Mouse (Mus musculus) heart, embryonic 12.5 days (tissue): ENCODE measurements at regions not wholly inside any gene's neighbourhood (a gene's known extent, or its start where the extent isn't known, plus 50 kb on each side); places are given as distances from the start of the nearest gene placed in this dataset.

ENCODE experiments used
- ATAC-seq: fragments of 200-750 bp; cut with Nextera tagmentation; 2 replicates; pipeline ENCODE4 v1.8.0; 2017; ENCODE audit warnings: moderate TSS enrichment, moderate library complexity; ENCODE audit not compliant: insufficient number of reproducible peaks, low FRiP score
- H3K27ac ChIP-seq: fragments of 300-500 bp; sonication (generic); 2 replicates; pipeline ENCODE4 v1.5.1; 2016; ENCODE audit warnings: mild to moderate bottlenecking, moderate library complexity; ENCODE audit not compliant: poor library complexity, severe bottlenecking
- H3K27me3 ChIP-seq: fragments of 300-500 bp; sonication (generic); replicated peaks from 2 replicates; pipeline ENCODE4 v1.6.1; 2016; ENCODE audit warnings: mild to moderate bottlenecking, moderate library complexity
- H3K36me3 ChIP-seq: fragments of 300-500 bp; sonication (generic); 2 replicates; pipeline ENCODE4 v1.6.1; 2016; ENCODE audit warnings: mild to moderate bottlenecking, moderate library complexity
- H3K4me1 ChIP-seq: fragments of 300-500 bp; sonication (generic); replicated peaks from 2 replicates; pipeline ENCODE4 v1.6.1; 2016; ENCODE audit warnings: mild to moderate bottlenecking
- H3K4me2 ChIP-seq: fragments of 300-500 bp; sonication (generic); 2 replicates; pipeline ENCODE4 v1.6.1; 2016; ENCODE audit warnings: mild to moderate bottlenecking, moderate library complexity
- H3K4me3 ChIP-seq: fragments of 300-500 bp; sonication (generic); 2 replicates; pipeline ENCODE4 v1.5.1; 2016; ENCODE audit warnings: mild to moderate bottlenecking
- H3K9ac ChIP-seq: fragments of 300-500 bp; sonication (generic); 2 replicates; pipeline ENCODE4 v1.6.1; 2016; ENCODE audit warnings: mild to moderate bottlenecking, moderate library complexity
- H3K9me3 ChIP-seq: fragments of 300-500 bp; sonication (generic); replicated peaks from 2 replicates; pipeline ENCODE4 v1.6.1; 2016; ENCODE audit warnings: mild to moderate bottlenecking, moderate library complexity
- whole genome bisulfite sequencing: fragments of 180-500 bp; shearing (Covaris S2); methylation state at CpG from one replicate; pipeline ENCODE4 v1.1.7; 2016; 5-methylcytosine and 5-hydroxymethylcytosine counted together

DNA sequence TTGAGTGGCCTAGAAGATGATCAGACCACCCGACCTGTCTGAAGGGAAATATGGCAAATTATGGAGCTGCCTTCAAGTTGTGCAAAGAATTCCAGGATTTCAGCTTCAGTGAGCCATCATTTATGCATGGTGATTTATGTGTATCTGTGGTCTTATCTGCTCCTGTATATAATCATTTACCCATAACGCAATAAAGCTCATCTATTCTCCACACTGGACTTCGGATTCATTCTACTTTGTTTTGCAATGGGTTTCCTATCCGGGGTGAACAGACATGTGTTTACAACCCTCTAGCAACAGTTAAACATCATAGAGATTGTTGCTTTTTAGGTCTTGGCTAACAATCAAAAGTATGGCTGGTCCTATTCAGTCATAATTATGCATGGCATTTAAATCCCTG is 145.1 kb downstream of the Pcdh10 start:
- Histone ChIP-seq H3K9me3 (no peaks in the 10 kb centered on the region), H3K4me2 (no peak overlapping the region), H3K36me3 (no peaks in the 10 kb centered on the region), H3K27me3 (no peaks in the 10 kb centered on the region), H3K27ac (no peak overlapping the region), H3K4me3 (no peak overlapping the region), H3K9ac (no peak overlapping the region), H3K4me1 (no peaks in the 10 kb centered on the region)
- 81% methylated on average over 4 of the region's 4 CpGs for WGBS
- no peak for ATAC-seq

DNA sequence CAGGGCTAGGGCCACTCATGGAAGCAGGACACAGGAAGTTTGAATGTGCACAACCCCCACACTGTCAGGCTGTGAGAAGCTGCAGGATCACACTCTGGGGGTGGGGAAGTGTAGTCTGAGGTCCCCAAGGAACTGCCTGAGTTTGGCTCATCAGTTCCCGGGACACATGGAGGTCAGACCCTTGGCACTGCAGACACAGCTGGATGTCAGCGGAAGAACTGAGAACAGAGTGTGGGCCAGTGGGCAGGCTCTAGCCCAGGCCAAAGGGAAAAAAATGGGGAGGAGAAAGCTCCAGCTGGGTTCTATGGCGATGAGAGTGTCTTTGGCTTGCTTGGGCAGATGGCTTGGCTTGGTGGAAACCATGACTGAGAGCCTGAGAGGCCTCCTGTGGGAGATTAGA is 168.9 kb downstream of the Pcdh10 start:
- 78% methylated on average over 3 of the region's 3 CpGs for WGBS
- Histone ChIP-seq H3K27ac (no peak overlapping the region), H3K4me3 (no peak overlapping the region), H3K4me1 (no peaks in the 10 kb centered on the region), H3K27me3 (no peaks in the 10 kb centered on the region), H3K4me2 (no peak overlapping the region), H3K9ac (no peak overlapping the region), H3K9me3 (no peaks in the 10 kb centered on the region), H3K36me3 (no peaks in the 10 kb centered on the region)
- ATAC-seq: no peak

DNA sequence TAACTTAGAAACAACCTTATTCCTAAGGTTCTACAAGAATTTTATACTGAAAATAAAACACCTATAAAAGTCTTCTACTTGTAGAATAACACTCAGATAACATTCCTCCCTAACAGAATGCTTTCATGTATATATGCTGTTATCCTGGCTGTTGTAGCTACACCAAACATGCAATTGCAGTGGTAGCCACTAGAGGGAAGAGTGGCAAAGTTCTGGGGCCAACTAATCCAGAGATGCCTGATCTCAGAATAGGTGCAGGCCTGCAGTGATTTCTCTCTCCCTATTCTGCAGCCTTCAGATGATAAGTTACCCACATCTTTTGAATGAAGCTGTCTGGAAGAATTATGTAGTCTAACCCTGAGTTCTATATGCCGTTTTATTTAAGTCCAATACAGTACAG is 177.5 kb downstream of the Pcdh10 start:
- H3K4me1 ChIP-seq: no peaks in the 10 kb centered on the region
- H3K4me2 ChIP-seq: no peak overlapping the region
- H3K9ac ChIP-seq: no peak overlapping the region
- H3K9me3 ChIP-seq: no peaks in the 10 kb centered on the region
- no peaks in the 10 kb centered on the region for H3K27me3 ChIP-seq
- no peak overlapping the region for H3K27ac ChIP-seq
- H3K4me3 ChIP-seq: no peak overlapping the region
- no peak for ATAC-seq
- H3K36me3 ChIP-seq: no peaks in the 10 kb centered on the region
- WGBS: 37% methylated on average over 1 of the region's 1 CpGs

DNA sequence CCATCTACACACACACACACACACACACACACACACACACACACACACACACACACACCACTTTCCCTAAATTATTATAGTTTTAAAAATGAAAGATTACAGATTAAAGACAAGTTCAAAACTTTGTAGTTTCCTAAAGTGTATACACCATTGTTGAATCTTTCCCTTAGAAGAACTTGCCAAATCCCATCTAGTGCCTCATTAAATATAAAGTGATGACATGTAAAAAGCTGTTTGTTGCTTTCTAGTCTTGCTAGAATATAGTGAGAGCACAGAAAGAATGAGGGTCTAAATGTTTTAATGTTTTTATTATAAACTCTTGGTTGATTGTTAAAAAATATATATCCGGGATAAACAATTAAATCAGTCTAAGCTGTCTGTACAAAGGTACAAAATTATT is 194.8 kb downstream of the Pcdh10 start:
- H3K27ac ChIP-seq: no peak overlapping the region
- no peaks in the 10 kb centered on the region for H3K9me3 ChIP-seq
- H3K9ac ChIP-seq: no peak overlapping the region
- no peaks in the 10 kb centered on the region for H3K36me3 ChIP-seq
- H3K4me1 ChIP-seq: no peaks in the 10 kb centered on the region
- WGBS: 79% methylated on average over 1 of the region's 1 CpGs
- no peak for ATAC-seq
- H3K4me3 ChIP-seq: no peak overlapping the region
- H3K27me3 ChIP-seq: no peaks in the 10 kb centered on the region
- H3K4me2 ChIP-seq: no peak overlapping the region

DNA sequence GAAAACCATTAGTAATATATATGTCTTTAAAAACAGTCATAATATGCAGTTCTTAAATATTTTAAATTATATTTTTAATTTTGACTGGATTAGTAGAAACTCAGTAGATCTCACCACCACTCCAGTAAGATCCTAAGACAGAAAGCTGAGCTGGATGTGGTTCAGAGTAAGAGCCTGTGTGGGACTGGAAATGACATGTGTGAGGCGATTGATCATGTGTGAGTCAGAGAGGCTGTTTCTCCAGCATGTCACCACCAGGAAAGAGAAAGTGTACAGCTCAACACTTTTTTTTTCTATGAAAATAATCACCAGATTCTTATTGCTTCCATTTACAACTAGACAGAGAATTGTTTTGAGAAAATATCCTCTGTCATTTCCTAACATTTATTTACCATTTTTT is 198.8 kb downstream of the Pcdh10 start:
- 73% methylated on average over 1 of the region's 1 CpGs for WGBS
- no peak overlapping the region for H3K4me2 ChIP-seq
- ATAC-seq: no peak
- H3K27me3 ChIP-seq: no peaks in the 10 kb centered on the region
- no peaks in the 10 kb centered on the region for H3K4me1 ChIP-seq
- no peak overlapping the region for H3K27ac ChIP-seq
- H3K36me3 ChIP-seq: no peaks in the 10 kb centered on the region
- no peak overlapping the region for H3K9ac ChIP-seq
- H3K9me3 ChIP-seq: no peaks in the 10 kb centered on the region
- no peak overlapping the region for H3K4me3 ChIP-seq

DNA sequence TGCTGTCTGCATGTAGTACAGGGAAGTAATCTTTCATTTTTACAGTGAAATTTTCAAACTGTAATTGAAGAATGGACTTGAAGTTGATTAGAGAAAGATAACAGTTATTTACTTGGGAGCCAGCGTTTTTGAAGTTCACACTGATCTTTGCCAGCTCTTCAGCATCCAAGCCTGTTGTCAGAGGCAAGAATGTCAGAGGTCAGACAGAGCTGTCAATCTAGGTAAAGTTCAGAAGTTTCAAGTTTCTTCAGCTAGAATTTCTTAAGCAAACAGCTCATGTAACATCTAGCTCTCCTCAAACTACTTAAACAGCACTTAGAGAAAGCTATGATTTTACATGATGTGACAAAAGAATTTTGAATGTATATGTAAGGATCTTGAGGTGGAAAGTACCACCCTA is 215.4 kb downstream of the Pcdh10 start:
- H3K27me3 ChIP-seq: no peaks in the 10 kb centered on the region
- WGBS: 37% methylated on average over 1 of the region's 1 CpGs
- H3K9ac ChIP-seq: no peak overlapping the region
- H3K36me3 ChIP-seq: no peaks in the 10 kb centered on the region
- no peak overlapping the region for H3K4me2 ChIP-seq
- ATAC-seq: no peak
- H3K4me3 ChIP-seq: no peak overlapping the region
- no peak overlapping the region for H3K27ac ChIP-seq
- no peaks in the 10 kb centered on the region for H3K4me1 ChIP-seq
- no peaks in the 10 kb centered on the region for H3K9me3 ChIP-seq

DNA sequence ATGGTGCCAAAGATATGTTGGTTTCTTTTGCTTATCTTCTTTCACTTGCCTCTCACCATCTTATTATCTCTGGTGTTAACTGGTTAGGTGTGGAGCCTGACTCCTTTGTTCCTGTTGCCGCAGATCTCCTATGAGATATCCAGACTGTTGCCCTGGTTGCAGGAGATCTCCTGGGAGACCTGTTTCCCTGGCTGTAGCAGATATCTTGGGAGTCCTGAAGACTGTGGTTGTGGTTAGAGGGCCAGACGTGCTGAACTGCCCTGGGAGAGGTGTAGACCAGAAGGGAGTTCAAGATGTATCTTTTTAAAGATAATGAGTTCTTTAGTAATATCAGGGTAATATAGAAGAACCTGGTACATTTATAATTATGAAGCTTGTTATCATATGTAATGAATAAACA is 224.1 kb downstream of the Pcdh10 start:
- Histone ChIP-seq H3K36me3 (no peaks in the 10 kb centered on the region), H3K27me3 (no peaks in the 10 kb centered on the region), H3K4me3 (no peak overlapping the region), H3K9me3 (no peaks in the 10 kb centered on the region), H3K4me2 (no peak overlapping the region), H3K9ac (no peak overlapping the region), H3K4me1 (no peaks in the 10 kb centered on the region), H3K27ac (no peak overlapping the region)
- 60% methylated on average over 2 of the region's 2 CpGs for WGBS
- no peak for ATAC-seq

DNA sequence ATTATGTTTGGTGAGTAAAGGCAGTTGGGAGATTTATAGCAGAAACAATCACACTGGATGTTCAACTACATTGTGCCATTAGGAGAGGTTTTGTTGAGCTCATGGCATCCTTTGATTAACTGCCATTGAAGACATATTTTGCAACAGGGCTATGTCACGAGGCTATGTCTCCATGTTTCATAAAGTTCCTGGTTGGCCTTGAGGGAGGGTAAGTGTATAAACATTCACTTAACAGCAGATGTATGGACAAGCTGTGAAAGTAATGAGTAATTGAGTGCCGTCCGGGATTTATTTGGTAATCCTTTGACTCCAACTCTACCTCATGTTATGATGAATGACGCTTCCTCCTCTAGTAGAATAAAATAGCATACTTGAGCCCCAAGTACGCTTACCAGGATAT is 225.0 kb downstream of the Pcdh10 start:
- Histone ChIP-seq H3K9ac (no peak overlapping the region), H3K4me1 (no peaks in the 10 kb centered on the region), H3K4me2 (no peak overlapping the region), H3K27ac (no peak overlapping the region), H3K4me3 (no peak overlapping the region), H3K27me3 (no peaks in the 10 kb centered on the region), H3K36me3 (no peaks in the 10 kb centered on the region), H3K9me3 (no peaks in the 10 kb centered on the region)
- WGBS: 80% methylated on average over 5 of the region's 5 CpGs
- no peak for ATAC-seq

DNA sequence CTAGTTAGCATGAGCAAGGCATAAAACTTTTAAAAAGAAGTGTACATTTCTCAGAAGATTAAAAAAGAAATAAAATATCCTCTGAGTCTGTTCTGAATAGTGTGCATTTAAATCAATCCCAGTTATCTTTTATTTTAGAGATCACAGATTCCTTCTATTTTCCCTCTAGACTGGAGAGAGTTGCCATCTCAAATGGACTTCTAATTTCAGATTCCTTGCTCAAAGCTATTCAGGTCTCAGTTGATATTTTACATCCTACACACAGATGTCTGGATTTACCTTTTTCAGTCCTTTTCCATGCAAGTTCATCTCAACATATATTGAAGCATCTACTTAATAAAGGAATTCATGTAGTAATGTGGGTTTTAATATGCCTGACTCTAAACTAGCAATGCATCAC is 242.5 kb downstream of the Pcdh10 start:
- Histone ChIP-seq H3K4me1 (no peaks in the 10 kb centered on the region), H3K4me3 (no peak overlapping the region), H3K36me3 (no peaks in the 10 kb centered on the region), H3K27ac (no peak overlapping the region), H3K27me3 (no peaks in the 10 kb centered on the region), H3K4me2 (no peak overlapping the region), H3K9me3 (no peaks in the 10 kb centered on the region), H3K9ac (no peak overlapping the region)
- no peak for ATAC-seq

DNA sequence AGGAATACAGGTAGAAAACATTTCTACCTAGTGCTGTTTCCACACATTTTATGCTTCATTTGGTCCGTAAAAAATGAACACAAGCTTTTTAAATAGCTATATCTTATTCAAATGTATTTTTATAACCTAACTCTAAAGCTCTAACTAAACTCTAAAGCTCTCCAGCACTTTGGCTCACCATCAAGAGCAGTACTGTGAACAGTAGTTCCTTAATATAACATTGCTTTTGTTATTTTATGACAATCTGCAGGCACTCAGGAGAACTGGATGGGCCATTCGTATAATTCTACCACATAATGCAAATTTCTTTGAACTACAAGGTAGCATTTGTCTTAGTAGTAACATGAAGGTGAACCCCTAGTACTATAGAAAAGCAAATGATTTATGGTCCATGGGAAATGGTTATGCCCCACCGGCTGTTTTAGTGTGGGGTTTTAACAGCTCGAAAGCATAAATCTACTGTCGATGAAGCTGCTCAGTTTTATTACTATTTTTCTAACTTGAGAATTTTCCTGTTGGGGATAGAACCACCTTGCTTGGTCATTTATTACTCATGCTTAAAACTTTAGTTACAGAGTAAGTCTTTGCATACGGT is 267.8 kb downstream of the Pcdh10 start:
- Histone ChIP-seq H3K4me2 (no peak overlapping the region), H3K36me3 (no peaks in the 10 kb centered on the region), H3K27ac (no peak overlapping the region), H3K4me3 (no peak overlapping the region), H3K4me1 (no peaks in the 10 kb centered on the region), H3K9ac (no peak overlapping the region), H3K27me3 (no peaks in the 10 kb centered on the region), H3K9me3 (no peaks in the 10 kb centered on the region)
- ATAC-seq: no peak
- 76% methylated on average over 6 of the region's 6 CpGs for WGBS

DNA sequence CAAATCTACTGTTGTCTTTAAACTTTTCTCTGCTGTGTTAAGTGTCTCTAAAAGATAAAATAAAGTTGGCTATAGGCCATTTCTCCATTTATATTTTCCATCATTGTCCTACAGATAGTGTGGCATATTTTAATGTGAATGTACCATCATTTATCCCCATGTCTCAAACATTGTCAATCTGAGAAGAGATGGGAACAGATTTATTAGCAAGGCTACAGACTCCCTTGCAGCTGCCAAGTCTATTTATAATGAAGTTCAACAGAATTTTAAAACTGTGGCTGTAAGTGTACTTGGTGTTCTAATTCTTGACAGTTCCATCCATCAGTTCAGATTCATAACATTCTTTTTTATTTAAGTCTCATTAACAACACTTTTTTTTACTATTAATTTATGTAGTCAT is 271.2 kb downstream of the Pcdh10 start:
- Histone ChIP-seq H3K9ac (no peak overlapping the region), H3K4me2 (no peak overlapping the region), H3K9me3 (no peaks in the 10 kb centered on the region), H3K4me3 (no peak overlapping the region), H3K27ac (no peak overlapping the region), H3K27me3 (no peaks in the 10 kb centered on the region), H3K4me1 (no peaks in the 10 kb centered on the region), H3K36me3 (no peaks in the 10 kb centered on the region)
- no peak for ATAC-seq

DNA sequence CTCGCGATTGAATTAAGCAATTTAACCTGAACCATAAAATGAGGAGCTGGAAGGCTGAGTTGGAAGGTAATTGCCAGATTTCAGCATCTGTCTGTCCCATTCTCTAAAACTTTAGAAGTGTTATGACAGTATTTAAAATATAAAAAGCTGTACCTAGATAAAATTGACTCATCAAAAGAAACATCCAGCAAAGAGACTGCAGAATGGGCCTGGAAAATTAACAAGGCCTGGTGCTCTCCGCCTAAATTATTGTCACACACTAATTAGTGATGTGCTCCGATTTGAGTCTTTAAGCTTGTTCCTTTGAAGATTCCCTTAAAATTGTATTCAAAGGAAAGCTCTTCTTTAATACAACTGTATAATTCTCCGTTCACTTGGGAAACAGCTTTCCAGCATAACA is 278.8 kb downstream of the Pcdh10 start:
- H3K9me3 ChIP-seq: no peaks in the 10 kb centered on the region
- no peak for ATAC-seq
- no peak overlapping the region for H3K4me2 ChIP-seq
- no peak overlapping the region for H3K4me3 ChIP-seq
- H3K9ac ChIP-seq: no peak overlapping the region
- no peak overlapping the region for H3K27ac ChIP-seq
- H3K27me3 ChIP-seq: no peaks in the 10 kb centered on the region
- WGBS: 83% methylated on average over 5 of the region's 5 CpGs
- H3K36me3 ChIP-seq: no peaks in the 10 kb centered on the region
- H3K4me1 ChIP-seq: no peaks in the 10 kb centered on the region
